ENCODE assay signal across 8 mouse cellular contexts in genomic region chr2:14676885-14677516, GRCm38 (mm10).
DNase-seq lines count a peak whose midpoint lies in the region; ATAC-seq and TF ChIP-seq lines count a peak whose summit lies in the region.

No protein-coding gene starts in this region.

- H3K9me3 ChIP-seq in forebrain, embryonic 10.5 days = no peaks in the 10 kb centered on the region
- no peaks in the 10 kb centered on the region for H3K9me3 ChIP-seq in hindbrain, embryonic 12.5 days (replicated peaks)
- H3K9me3 ChIP-seq in limb, embryonic 14.5 days (ENCODE audit: control insufficient read depth, low read length) = no peaks in the 10 kb centered on the region
- H3K9me3 ChIP-seq in neural tube, embryonic 14.5 days (ENCODE audit: control insufficient read depth, low read length) = no peaks in the 10 kb centered on the region

- no peak overlapping the region for H3K27ac ChIP-seq in forebrain, embryonic 10.5 days
- H3K27ac ChIP-seq in hindbrain, embryonic 12.5 days = no peak overlapping the region
- H3K27ac ChIP-seq in limb, embryonic 14.5 days (replicated peaks; ENCODE audit: low read depth, low read length) = no peak overlapping the region
- H3K27ac ChIP-seq in neural tube, embryonic 14.5 days (ENCODE audit: low read depth, low read length) = no peak overlapping the region

- no peak for DNase-seq in frontal cortex, postnatal 10 days (ENCODE audit: low spot score in 2 of 2)
- DNase-seq in B cell, adult 2 months = peak; percentile 45 to 50
- peak; percentile 20 for DNase-seq in brain, embryonic 18.5 days (ENCODE audit: low read depth, low spot score)
- peak; percentile 27 for DNase-seq in forebrain, embryonic 10.5 days (ENCODE audit: extremely low spot score, low spot score)
- DNase-seq in limb, embryonic 14.5 days (ENCODE audit: low spot score) = peak; percentile 58

- H3K36me3 ChIP-seq in forebrain, embryonic 10.5 days (replicated peaks) = no peaks in the 10 kb centered on the region
- H3K36me3 ChIP-seq in hindbrain, embryonic 12.5 days = no peaks in the 10 kb centered on the region
- no peaks in the 10 kb centered on the region for H3K36me3 ChIP-seq in limb, embryonic 14.5 days (ENCODE audit: control insufficient read depth, insufficient read depth, low read length)
- no peaks in the 10 kb centered on the region for H3K36me3 ChIP-seq in neural tube, embryonic 14.5 days (ENCODE audit: control insufficient read depth, insufficient read depth, low read length)

- H3K27me3 ChIP-seq in forebrain, embryonic 10.5 days (ENCODE audit: poor library complexity, severe bottlenecking) = no peaks in the 10 kb centered on the region
- no peaks in the 10 kb centered on the region for H3K27me3 ChIP-seq in hindbrain, embryonic 12.5 days
- H3K27me3 ChIP-seq in limb, embryonic 14.5 days (ENCODE audit: control insufficient read depth, insufficient read depth, low read length) = no peaks in the 10 kb centered on the region
- H3K27me3 ChIP-seq in neural tube, embryonic 14.5 days (ENCODE audit: control insufficient read depth, insufficient read depth, low read length) = no peaks in the 10 kb centered on the region

- ATAC-seq in frontal cortex, adult (ENCODE audit: low TSS enrichment) = peak; percentile 85
- peak; percentile 48; the same call in 1 of the 2 replicates for ATAC-seq in hindbrain, embryonic 12.5 days (ENCODE audit: low FRiP score)
- ATAC-seq in limb, embryonic 14.5 days (ENCODE audit: low FRiP score, low read depth) = no peak
- ATAC-seq in neural tube, embryonic 14.5 days (ENCODE audit: low read depth) = peak; percentile 71

- TF ChIP-seq POLR2A in limb, embryonic 14.5 days (IDR thresholded peaks at IDR 0.05; ENCODE audit: borderline replicate concordance, extremely low read depth, insufficient read depth, insufficient read length) = no peak

- H3K4me1 ChIP-seq in forebrain, embryonic 10.5 days = no peaks in the 10 kb centered on the region
- H3K4me1 ChIP-seq in hindbrain, embryonic 12.5 days = no peaks in the 10 kb centered on the region
- 0 out of 2 replicates have a peak, but pooled peaks cover 3% of the 10 kb centered on the region for H3K4me1 ChIP-seq in limb, embryonic 14.5 days (ENCODE audit: control insufficient read depth, insufficient read depth, low read length)
- H3K4me1 ChIP-seq in neural tube, embryonic 14.5 days (ENCODE audit: control insufficient read depth, insufficient read depth, low read length) = no peaks in the 10 kb centered on the region

- no peak overlapping the region for H3K4me3 ChIP-seq in forebrain, embryonic 10.5 days
- no peak overlapping the region for H3K4me3 ChIP-seq in hindbrain, embryonic 12.5 days
- H3K4me3 ChIP-seq in limb, embryonic 14.5 days (replicated peaks; ENCODE audit: low read length) = no peak overlapping the region
- no peak overlapping the region for H3K4me3 ChIP-seq in neural tube, embryonic 14.5 days (ENCODE audit: low read depth, low read length)

- H3K9ac ChIP-seq in hindbrain, embryonic 12.5 days = no peak overlapping the region
- H3K9ac ChIP-seq in limb, embryonic 14.5 days (ENCODE audit: low read depth, low read length, severe bottlenecking) = no peak overlapping the region
- H3K9ac ChIP-seq in neural tube, embryonic 14.5 days (replicated peaks; ENCODE audit: low read depth, low read length) = no peak overlapping the region

- H3K4me2 ChIP-seq in hindbrain, embryonic 12.5 days (replicated peaks) = no peak overlapping the region
- H3K4me2 ChIP-seq in limb, embryonic 14.5 days (replicated peaks; ENCODE audit: low read depth, low read length, severe bottlenecking) = no peak overlapping the region
- H3K4me2 ChIP-seq in neural tube, embryonic 14.5 days (ENCODE audit: low read depth, low read length) = no peak overlapping the region

- 29% methylated on average over 6 of the region's 6 CpGs for WGBS in forebrain, embryonic 10.5 days
- 24% methylated on average over 6 of the region's 6 CpGs for WGBS in hindbrain, embryonic 12.5 days
- WGBS in limb, embryonic 14.5 days = 22% methylated on average over 6 of the region's 6 CpGs
- WGBS in neural tube, embryonic 14.5 days = 25% methylated on average over 6 of the region's 6 CpGs

Comparison
In these comparisons a context has a peak if more than half of its experiments do, and no peak if none do; other contexts are left out.
1. DNase-seq: peak in B cell, adult 2 months (2 of 2), brain, embryonic 18.5 days (single experiment), forebrain, embryonic 10.5 days (single experiment) and limb, embryonic 14.5 days (single experiment); none in frontal cortex, postnatal 10 days (0 of 2).